Mouse (Mus musculus) right cerebral cortex, postnatal 25 days (tissue): ENCODE results near the gene Mpp5.
A peak's percentile ranks its signal among the peaks of the same experiment; 100 is the strongest.

Experiments used
- DNase-seq: peaks from one replicate; pipeline ENCODE4 v3.0.0; 2022

Mpp5 gene

DNA sequence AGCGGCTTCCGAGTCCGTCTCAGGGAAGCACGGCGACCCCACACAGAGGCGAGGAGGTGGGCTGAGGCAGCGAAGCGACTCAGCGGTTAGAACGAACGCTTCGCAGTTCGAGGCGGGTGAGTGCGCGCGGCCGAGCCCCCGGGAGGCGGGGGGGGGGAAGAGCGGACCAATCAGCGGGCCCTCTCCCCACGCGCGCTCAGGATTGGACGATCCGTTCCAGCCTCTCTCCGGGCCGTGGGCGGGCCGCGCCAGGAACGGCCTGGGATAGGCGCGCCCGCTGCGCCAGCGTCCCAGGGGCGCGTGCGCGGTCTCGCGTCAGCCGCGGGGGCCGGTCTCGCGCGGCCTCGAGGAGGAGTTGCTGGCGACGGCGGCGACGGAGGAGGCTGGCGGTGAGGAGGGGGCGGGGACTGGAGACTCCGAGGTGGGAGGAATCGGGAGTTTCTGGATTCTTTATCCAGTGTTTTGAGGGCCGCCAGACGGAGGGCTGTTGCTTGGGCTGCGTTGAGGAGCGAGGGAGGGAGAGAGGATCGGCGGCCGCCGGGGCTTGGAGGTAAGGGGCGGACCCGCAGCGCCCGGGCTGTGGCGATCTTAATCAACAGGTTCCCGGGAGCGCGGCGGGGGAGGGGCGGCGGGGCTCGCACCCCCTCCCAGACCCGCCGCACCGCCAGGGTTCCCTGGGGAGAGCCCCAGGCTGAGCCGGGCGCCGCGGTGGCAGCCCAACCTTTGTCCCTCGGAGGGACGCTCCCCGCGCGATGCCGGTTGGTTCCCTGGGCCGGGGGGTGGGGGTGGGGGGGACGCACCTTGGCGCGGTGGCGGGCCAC, at the start of gene Mpp5:
Gene Mpp5 (plus strand): TSS at position 351 of the 821 bp plus-strand sequence.
- DNase-seq: peak; percentile 99

DNA sequence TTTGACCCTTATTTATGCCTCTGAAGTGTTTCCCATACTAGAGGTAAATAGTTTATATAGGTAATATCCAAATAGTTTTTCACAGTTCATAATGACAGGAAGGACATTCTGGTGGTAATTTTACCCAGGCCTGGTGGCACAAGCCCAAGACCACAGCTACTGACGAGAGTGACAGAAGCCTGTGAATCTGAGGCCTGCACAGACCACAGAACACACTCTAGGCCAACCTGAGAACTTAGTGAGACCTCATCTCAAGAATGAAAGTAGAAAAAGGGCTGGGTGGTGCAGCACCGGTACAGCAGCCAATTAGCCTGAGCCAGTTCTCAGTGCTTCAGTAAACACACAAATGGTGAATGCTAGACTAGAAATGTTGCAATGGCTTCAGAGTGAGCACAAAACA, 30.9 kb upstream of the Mpp5 start:
- DNase-seq: no peak

DNA sequence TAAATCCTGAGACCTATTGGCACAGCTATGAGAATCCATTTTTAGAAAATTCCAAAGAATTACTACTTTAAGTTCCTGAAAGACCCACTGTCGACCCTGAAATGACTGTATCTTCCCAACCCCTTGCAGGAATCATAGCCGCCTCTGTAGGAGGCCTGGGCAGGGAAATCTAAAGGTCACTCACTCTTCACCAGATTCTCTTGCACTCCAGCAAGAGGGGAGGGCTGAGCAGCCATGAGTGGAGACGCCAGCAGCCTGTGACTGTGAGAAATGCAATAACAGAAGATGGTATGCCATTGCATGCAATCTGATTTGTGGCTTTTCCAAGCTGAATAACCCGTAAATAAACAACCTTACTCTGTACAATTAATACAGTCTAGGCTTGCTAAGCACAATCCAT, 21.0 kb upstream of the Mpp5 start:
- no peak for DNase-seq

GRCm38 (mm10) chr12:78739633-78740032, 9.1 kb upstream of the Mpp5 start:
- DNase-seq: no peak

DNA sequence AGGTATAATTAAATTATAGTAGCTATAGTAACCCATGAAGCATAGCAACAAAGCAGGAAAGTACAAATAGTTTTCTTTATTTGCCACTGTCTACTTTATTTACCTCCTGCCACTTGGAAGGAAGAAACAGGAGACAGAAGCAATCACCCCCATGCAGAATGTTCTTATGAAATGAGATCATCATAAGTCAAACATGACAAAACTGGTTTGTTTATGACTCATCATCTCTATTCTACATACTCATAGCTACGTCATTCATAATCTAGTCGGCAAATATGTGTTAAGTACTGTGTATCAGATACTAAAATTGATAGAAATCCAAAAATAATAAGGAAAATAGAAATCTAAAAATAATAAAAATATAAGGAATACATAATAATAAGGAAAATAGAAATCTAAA, 8.4 kb upstream of the Mpp5 start:
- no peak for DNase-seq

DNA sequence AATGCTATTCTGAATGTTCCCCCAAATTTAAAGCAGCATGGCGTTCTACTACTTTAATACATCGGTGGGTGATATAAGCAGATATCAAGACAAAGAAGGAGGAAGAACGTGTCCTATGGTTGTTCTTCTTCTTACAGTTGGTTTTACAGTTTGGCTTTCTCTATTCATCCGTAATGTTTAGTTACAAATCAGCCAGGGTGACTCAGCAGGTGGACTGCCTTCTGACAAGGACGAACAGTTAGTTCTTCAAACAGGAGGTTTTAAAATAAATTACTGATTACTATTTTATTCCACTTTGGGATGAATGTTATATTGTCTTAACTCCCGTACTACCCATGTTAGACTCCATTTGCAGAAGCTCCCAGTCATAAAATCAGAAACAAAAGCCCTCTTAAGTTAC, 2.5 kb upstream of the Mpp5 start:
- no peak for DNase-seq

- no peak for DNase-seq
Measured at GRCm38 (mm10) chr12:78747406-78747805, 1.3 kb upstream of the Mpp5 start.

- no peak for DNase-seq
Measured at GRCm38 (mm10) chr12:78748113-78748512, 594 bp upstream of the Mpp5 start.

DNA sequence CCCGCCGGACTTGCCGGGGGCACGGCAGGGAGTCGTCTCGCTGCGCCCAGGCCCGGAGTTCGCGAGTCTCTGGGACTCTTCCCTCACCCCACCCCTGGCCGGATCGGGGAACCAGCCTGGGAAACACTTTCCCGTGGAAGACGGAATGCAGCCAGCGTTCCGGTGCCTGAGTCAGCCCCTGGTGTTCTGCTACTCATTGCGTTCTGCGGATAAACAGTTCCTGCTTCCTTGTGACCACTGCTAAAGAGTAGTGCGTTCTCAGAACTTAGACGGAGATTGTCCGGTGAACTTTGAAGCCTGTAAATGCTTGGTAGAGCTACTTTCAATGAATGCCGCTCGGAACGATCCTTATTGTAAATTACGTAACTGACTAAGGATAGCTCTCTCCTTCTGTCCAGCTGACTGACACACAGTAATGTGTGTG, 683 bp downstream of the Mpp5 start:
- peak; percentile 69 for DNase-seq

DNA sequence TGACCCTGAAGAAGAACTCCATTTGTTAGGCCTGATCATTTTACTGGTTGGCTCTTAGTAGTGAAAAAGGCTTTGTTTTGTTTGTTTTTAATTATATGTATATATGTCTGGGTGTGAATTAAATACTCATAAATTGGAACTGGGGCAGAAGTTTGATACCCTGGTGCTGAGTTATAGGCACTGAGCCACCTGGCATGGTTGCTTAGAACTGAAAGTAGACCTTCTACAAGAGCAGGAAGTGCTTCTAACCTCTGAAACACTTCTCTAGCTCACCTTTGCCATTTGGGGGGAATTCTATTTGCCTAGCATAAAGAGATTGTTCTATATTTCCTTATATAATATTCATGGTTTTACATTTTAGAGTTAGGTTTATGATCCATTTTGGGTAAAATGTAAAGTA, 13.3 kb downstream of the Mpp5 start:
- no peak for DNase-seq

- DNase-seq: no peak
Measured at GRCm38 (mm10) chr12:78769031-78769713, 20.5 kb downstream of the Mpp5 start.

- no peak for DNase-seq
Measured at GRCm38 (mm10) chr12:78773211-78773610, 24.5 kb downstream of the Mpp5 start.

DNA sequence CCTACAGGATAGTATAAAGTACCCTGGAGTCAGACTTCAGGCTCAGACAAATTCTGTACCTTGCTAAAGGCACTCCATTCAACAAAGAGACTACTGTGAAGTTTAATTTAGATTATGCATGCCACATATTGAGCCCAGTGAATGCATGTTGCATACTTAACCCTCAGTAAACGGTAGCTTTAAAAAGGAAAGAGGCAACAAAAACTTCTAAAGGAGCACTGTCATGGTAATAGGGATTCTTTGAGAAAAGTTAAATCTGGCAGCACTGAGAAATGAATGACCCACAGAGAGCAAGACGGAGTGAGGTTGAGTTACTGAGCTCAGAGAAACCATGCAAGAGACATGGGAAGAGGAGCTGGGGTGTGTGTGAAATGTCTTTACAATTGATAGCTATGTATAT, 29.2 kb downstream of the Mpp5 start:
- DNase-seq: no peak

GRCm38 (mm10) chr12:78778423-78779067, 29.8 kb downstream of the Mpp5 start:
- DNase-seq: no peak

GRCm38 (mm10) chr12:78788266-78788873, 39.7 kb downstream of the Mpp5 start:
- no peak for DNase-seq

GRCm38 (mm10) chr12:78790791-78791190, 42.1 kb downstream of the Mpp5 start:
- no peak for DNase-seq

GRCm38 (mm10) chr12:78794236-78794635, 45.5 kb downstream of the Mpp5 start:
- no peak for DNase-seq

GRCm38 (mm10) chr12:78800036-78800435, 51.3 kb downstream of the Mpp5 start:
- DNase-seq: no peak

DNA sequence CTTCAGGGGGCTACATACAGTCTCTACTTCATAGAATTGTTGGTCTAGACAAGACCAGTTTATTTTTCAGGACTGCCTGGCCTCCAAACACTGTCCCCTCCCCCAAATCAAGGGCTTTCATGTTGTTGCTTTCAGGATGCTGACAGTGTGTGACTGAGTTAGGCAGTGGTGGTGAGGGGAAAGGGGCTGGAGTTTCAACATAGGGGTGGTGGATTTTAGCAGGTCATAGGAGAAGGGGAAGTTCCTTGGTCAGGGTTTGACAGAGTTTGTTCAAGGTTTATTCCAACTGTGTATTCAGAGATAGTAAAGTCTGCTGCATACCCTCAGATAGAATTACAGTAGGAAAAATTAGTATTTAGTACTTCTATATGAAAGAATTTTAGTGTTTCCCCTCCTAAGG, 53.1 kb downstream of the Mpp5 start:
- no peak for DNase-seq

- no peak for DNase-seq
Measured at GRCm38 (mm10) chr12:78814437-78814836, 65.7 kb downstream of the Mpp5 start.

DNA sequence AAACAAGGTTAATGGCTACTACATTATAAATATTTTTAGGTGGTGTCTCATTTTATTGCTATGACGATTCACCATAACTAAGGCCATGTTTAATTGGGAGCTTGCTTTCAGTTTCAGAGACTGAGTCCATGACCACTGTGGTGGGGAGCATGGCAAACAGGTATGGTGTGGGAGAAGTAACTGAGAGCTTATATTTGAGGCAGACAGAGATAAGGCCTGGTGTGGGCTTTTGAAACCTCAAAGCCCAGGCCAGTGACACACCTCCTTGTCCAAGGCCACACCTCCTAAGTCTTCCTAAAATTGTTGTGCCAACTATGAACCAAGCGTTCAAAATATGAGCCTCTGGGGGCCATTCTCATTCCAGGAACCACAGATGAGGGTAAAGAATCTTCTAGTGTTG, 85.8 kb downstream of the Mpp5 start:
- DNase-seq: no peak

DNA sequence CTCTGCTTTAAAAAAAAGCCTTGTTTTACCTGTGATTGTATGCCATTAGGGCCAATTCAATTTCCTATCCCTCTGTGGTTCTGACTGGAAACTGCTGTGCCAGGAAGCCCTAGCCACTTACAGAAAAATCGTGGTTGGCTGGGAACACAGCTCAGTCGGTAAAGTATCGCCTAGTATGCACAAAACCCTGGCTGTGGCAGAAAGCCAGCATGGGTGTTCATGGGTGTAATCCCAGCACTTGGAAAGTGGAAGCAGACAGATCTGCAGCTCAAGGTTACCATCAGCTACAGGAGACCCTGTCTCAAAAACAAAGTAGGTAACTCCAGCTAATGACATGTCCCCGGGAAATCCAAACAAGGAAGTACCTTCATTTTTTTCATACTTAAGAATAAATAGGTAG, 91.2 kb downstream of the Mpp5 start:
- no peak for DNase-seq

DNA sequence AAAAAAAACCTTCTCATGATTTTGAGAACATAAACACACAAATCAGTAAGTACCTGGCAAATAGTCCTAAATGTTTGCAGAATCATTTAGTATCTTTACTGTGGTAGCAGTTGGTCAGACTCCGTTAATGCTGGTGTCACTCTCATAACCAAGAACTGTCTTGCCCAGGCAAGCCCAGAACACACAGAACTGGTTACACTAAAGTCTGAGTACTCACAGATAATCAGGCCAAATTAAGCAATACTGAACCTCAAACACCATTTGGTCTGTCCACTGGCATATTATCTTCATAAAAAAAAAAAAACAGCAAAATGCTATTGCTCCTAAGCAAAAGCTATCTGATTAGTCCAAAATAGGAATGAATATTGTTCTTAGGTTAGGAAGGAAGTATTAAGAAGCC, 93.7 kb downstream of the Mpp5 start:
- no peak for DNase-seq

- DNase-seq: no peak
Measured at GRCm38 (mm10) chr12:78848246-78848645, 99.5 kb downstream of the Mpp5 start.
